Mouse (Mus musculus): Measurements from ENCODE around the gene Ttc39d. TPM values are rescaled to one million over a fixed set of nuclear protein-coding genes. Genes with fewer than 3 reads are reported as not detected.
"Not testable (repeated sequence)": the region's sequence is repeated elsewhere in the genome, so short reads cannot be mapped to it uniquely, and the experiment has no call there.

Gene Ttc39d
- polyA plus RNA-seq, 1 experiment from 2014 or later: 0.11 TPM

DNA sequence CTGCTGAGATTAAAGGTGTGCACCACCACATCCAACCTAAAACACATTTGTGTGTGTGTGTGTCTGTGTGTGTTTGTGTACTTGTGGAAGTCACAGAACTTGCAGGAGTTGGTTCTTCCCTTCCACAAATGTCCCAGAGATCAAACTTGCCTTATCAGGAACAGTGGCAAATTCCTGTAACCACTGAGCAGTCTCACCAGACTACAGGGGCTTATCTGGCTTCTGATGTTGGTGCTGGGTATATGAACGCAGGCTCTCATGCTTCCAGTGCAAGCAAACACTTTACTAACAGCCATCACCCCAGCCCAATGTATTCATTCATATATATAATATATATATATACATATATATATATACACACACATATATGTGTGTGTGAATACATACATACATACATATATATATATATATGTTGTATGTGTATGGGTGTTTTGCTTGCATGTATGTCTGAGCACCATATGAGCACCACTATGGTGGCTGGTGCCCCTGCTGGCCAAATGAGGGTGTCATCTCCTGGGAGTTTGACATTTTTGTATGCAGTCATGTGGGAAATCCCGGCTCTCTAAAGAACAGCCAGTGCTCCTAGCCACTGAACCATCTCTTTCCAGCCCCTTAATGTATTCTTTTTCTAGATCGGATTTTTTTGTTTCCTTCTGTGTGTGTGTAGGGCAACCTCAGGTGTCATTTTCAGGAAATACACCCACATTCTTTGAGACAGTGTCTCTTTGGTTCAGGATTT, 14.8 kb downstream of the Ttc39d start:
- Histone ChIP-seq H3K27ac (replicated peaks in 1 of 2; ENCODE audit: control insufficient read depth in 1 of 2, insufficient read depth in 1 of 2, low read depth in 2 of 2, low read length in 2 of 2) (no peak overlapping the region), H3K9me3 (ENCODE audit: control insufficient read depth, low read length) (no peaks in the 10 kb centered on the region), H3K4me3 (ENCODE audit: control insufficient read depth in 1 of 2, insufficient read depth in 1 of 2, low read depth in 1 of 2, low read length in 2 of 2) (no peak overlapping the region), H3K36me3 (ENCODE audit: control insufficient read depth, insufficient read depth, low read length) (no peaks in the 10 kb centered on the region), H3K4me2 (ENCODE audit: low read length) (no peak overlapping the region), H3K4me1 (ENCODE audit: control insufficient read depth in 2 of 2, insufficient read depth in 2 of 2, low read length in 2 of 2) (peaks cover 0 to 3% of the 10 kb centered on the region in 2 experiments; a peak in 1 of 4 replicates), H3K9ac (ENCODE audit: low read length) (no peak overlapping the region), H3K27me3 (ENCODE audit: control insufficient read depth, insufficient read depth, low read length) (no peaks in the 10 kb centered on the region)
- no peak for ATAC-seq (ENCODE audit: insufficient number of reproducible peaks, insufficient read depth, low FRiP score, low read depth)
- WGBS: 50% methylated on average over 3 of the region's 3 CpGs

DNA sequence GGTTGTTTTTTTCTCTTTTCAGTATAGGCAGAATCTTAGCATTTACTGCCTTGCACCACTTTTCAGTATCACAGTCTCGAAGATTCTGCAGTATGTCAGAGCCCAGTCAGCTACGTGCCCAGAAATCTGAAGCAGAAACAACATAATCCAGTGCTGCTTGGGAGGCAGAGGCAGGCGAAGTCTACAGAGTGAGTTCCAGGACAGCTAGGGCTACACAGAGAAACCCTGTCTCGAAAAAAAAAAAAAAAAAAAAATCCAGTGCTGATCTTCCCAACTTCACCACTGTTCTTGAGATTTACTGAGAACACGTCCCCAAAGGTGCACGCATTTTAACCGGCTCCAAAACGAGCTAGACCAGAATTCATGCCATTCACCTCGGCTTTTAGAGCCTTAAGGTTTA, 16.6 kb downstream of the Ttc39d start:
- Histone ChIP-seq H3K9ac (ENCODE audit: low read length) (peak overlapping the region; percentile 83), H3K4me2 (ENCODE audit: low read length) (peak overlapping the region; percentile 81), H3K27ac (replicated peaks in 1 of 2; ENCODE audit: control insufficient read depth in 1 of 2, insufficient read depth in 1 of 2, low read depth in 2 of 2, low read length in 2 of 2) (peak overlapping the region; percentile 36 to 87; a peak in 3 of 4 replicates), H3K9me3 (ENCODE audit: control insufficient read depth, low read length) (no peaks in the 10 kb centered on the region), H3K27me3 (ENCODE audit: control insufficient read depth, insufficient read depth, low read length) (no peaks in the 10 kb centered on the region), H3K36me3 (ENCODE audit: control insufficient read depth, insufficient read depth, low read length) (peaks cover 5% of the 10 kb centered on the region; the same call in 1 of the 2 replicates), H3K4me3 (ENCODE audit: control insufficient read depth in 1 of 2, insufficient read depth in 1 of 2, low read depth in 1 of 2, low read length in 2 of 2) (peak overlapping the region; percentile 57 to 71), H3K4me1 (ENCODE audit: control insufficient read depth in 2 of 2, insufficient read depth in 2 of 2, low read length in 2 of 2) (peaks cover 0 to 3% of the 10 kb centered on the region in 2 experiments; a peak in 1 of 4 replicates)
- no peak for ATAC-seq (ENCODE audit: insufficient number of reproducible peaks, insufficient read depth, low FRiP score, low read depth)
- WGBS: 5% methylated on average over 9 of the region's 9 CpGs

DNA sequence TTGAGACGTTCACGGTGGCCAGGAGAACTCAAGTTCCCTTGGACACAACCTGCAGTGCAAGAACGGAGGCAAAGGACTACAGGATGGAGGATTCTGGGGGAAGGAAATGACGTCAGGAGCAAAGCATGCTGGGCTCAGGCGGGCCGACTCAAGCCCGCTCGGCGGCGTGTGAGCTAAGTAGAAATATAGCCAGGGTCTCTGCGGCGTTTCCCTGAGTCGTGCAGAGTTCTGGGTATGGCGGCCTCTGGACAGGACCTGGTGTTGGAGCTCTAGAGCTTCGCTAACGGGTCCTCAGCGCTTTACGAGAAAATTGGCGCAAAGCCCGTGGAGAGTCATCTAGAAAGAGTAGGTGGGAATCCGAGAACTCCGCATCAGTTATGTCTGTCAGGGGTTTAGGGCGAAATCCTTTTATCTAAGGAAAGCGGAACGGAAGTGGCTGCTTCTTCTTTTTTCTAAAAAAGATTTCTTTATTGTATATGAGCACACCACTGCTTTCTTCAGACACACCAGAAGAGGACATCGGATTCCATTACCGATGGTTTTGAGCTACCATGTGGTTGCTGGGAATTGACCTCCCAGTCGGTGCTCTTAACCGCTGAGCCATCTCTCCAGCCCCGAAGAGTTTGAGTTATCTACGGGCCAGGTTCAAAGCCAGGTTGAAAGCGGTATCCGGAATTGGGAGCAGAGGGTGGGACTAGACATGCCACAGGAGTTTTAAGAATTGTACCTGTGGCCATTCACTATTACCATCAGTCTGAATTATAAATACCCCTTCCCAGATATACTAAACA, 17.3 kb downstream of the Ttc39d start, which contains the start of gene Gemin6:
Gemin6 (plus strand) TSS at position 116 of the 791 bp plus-strand sequence.
- H3K27ac ChIP-seq (replicated peaks in 1 of 2; ENCODE audit: control insufficient read depth in 1 of 2, insufficient read depth in 1 of 2, low read depth in 2 of 2, low read length in 2 of 2): peak within 1 kb of the TSS; percentile 87 to 90
- peaks cover 5% of the 10 kb centered on the region; the same call in 1 of the 2 replicates for H3K36me3 ChIP-seq (ENCODE audit: control insufficient read depth, insufficient read depth, low read length)
- H3K4me2 ChIP-seq (ENCODE audit: low read length): peak within 1 kb of the TSS; percentile 81
- no peaks in the 10 kb centered on the region for H3K9me3 ChIP-seq (ENCODE audit: control insufficient read depth, low read length)
- ATAC-seq (ENCODE audit: insufficient number of reproducible peaks, insufficient read depth, low FRiP score, low read depth): peak; percentile 93
- peaks cover 0 to 3% of the 10 kb centered on the region in 2 experiments; a peak in 1 of 4 replicates for H3K4me1 ChIP-seq (ENCODE audit: control insufficient read depth in 2 of 2, insufficient read depth in 2 of 2, low read length in 2 of 2)
- peak within 1 kb of the TSS; percentile 83 for H3K9ac ChIP-seq (ENCODE audit: low read length)
- no peaks in the 10 kb centered on the region for H3K27me3 ChIP-seq (ENCODE audit: control insufficient read depth, insufficient read depth, low read length)
- under 1% methylated on average over 33 of the region's 33 CpGs for WGBS
- peak within 1 kb of the TSS; percentile 57 to 71 for H3K4me3 ChIP-seq (ENCODE audit: control insufficient read depth in 1 of 2, insufficient read depth in 1 of 2, low read depth in 1 of 2, low read length in 2 of 2)

DNA sequence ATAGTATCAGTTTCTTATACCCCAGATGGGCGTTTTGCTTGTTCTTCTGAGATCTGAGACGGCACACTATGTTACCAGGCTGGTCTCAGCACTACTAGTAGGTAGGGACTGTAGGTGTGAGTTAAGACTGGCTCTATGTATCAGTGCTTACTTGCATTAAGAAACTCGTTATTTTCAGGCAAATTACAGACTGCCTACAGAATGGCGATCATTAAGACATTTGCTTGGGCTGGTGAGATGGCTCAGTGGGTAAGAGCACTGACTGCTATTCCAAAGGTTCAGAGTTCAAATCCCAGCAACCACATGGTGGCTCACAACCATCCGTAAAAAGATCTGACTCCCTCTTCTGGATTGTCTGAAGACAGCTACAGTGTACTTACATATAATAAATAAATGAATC, 17.9 kb downstream of the Ttc39d start:
- Histone ChIP-seq H3K4me2 (ENCODE audit: low read length) (peak overlapping the region; percentile 81), H3K9ac (ENCODE audit: low read length) (peak overlapping the region; percentile 83), H3K27ac (replicated peaks in 1 of 2; ENCODE audit: control insufficient read depth in 1 of 2, insufficient read depth in 1 of 2, low read depth in 2 of 2, low read length in 2 of 2) (0 out of 4 replicates have a peak overlapping the region, but pooled peaks of 1 of the 2 experiments have one; percentile 87), H3K4me3 (ENCODE audit: control insufficient read depth in 1 of 2, insufficient read depth in 1 of 2, low read depth in 1 of 2, low read length in 2 of 2) (peak overlapping the region in 1 of 2 experiments; percentile 57; a peak in 3 of 4 replicates)
- not testable (repeated sequence) for ATAC-seq (ENCODE audit: insufficient number of reproducible peaks, insufficient read depth, low FRiP score, low read depth); H3K4me1 ChIP-seq (ENCODE audit: control insufficient read depth in 2 of 2, insufficient read depth in 2 of 2, low read length in 2 of 2); H3K27me3 ChIP-seq (ENCODE audit: control insufficient read depth, insufficient read depth, low read length); H3K36me3 ChIP-seq (ENCODE audit: control insufficient read depth, insufficient read depth, low read length); H3K9me3 ChIP-seq (ENCODE audit: control insufficient read depth, low read length)
- WGBS: 43% methylated on average over 4 of the region's 5 CpGs

DNA sequence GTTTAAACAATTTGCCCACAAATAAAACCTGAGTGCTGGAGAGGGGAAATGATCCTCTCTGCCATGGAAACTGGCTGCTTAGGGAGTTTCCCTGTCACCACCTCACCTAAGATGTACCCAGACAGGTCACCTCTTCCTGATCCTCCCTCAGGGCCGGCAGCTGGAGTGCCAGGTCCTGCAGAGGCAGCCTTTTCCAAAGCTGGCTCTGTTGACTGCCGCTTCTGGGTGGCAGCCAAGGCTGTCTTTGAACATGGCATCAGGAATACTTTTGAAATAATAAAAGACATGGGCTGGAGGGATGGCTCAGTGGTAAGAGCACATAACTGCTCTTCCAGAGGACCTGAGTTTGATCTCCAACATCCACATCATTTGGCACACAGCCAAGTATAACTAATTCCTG, 22.1 kb downstream of the Ttc39d start:
- no peaks in the 10 kb centered on the region for H3K9me3 ChIP-seq (ENCODE audit: control insufficient read depth, low read length)
- H3K4me3 ChIP-seq (ENCODE audit: control insufficient read depth in 1 of 2, insufficient read depth in 1 of 2, low read depth in 1 of 2, low read length in 2 of 2): no peak overlapping the region
- no peak overlapping the region for H3K9ac ChIP-seq (ENCODE audit: low read length)
- H3K27ac ChIP-seq (replicated peaks in 1 of 2; ENCODE audit: control insufficient read depth in 1 of 2, insufficient read depth in 1 of 2, low read depth in 2 of 2, low read length in 2 of 2): no peak overlapping the region
- no peak for ATAC-seq (ENCODE audit: insufficient number of reproducible peaks, insufficient read depth, low FRiP score, low read depth)
- WGBS: 80% methylated on average over 2 of the region's 2 CpGs
- peaks cover 0 to 3% of the 10 kb centered on the region in 2 experiments; a peak in 1 of 4 replicates for H3K4me1 ChIP-seq (ENCODE audit: control insufficient read depth in 2 of 2, insufficient read depth in 2 of 2, low read length in 2 of 2)
- H3K4me2 ChIP-seq (ENCODE audit: low read length): no peak overlapping the region
- H3K27me3 ChIP-seq (ENCODE audit: control insufficient read depth, insufficient read depth, low read length): no peaks in the 10 kb centered on the region
- peaks cover 5% of the 10 kb centered on the region; the same call in 1 of the 2 replicates for H3K36me3 ChIP-seq (ENCODE audit: control insufficient read depth, insufficient read depth, low read length)

DNA sequence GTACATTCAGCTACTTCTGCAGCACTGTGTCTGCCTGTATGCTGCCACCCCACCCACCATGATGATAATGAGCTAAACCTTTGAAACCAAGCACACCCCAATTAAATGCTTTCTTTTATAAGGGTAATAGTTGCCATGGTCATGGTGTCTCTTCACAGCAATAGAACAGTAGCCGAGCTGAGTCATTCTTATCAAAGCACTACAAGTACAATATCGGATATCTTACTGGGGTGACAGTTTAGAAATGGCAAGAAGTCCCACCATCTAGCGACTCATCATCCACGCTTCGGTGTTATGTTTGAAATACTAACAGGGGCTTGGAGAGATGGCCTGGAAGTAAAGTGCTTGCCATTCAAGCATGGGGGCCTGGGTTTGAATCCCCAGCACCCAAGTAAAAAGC, 26.6 kb downstream of the Ttc39d start:
- Histone ChIP-seq H3K9me3 (ENCODE audit: control insufficient read depth, low read length) (no peaks in the 10 kb centered on the region), H3K27ac (replicated peaks in 1 of 2; ENCODE audit: control insufficient read depth in 1 of 2, insufficient read depth in 1 of 2, low read depth in 2 of 2, low read length in 2 of 2) (no peak overlapping the region), H3K4me2 (ENCODE audit: low read length) (no peak overlapping the region), H3K9ac (ENCODE audit: low read length) (no peak overlapping the region), H3K27me3 (ENCODE audit: control insufficient read depth, insufficient read depth, low read length) (no peaks in the 10 kb centered on the region), H3K36me3 (ENCODE audit: control insufficient read depth, insufficient read depth, low read length) (peaks cover 18% of the 10 kb centered on the region), H3K4me3 (ENCODE audit: control insufficient read depth in 1 of 2, insufficient read depth in 1 of 2, low read depth in 1 of 2, low read length in 2 of 2) (no peak overlapping the region), H3K4me1 (ENCODE audit: control insufficient read depth in 2 of 2, insufficient read depth in 2 of 2, low read length in 2 of 2) (no peaks in the 10 kb centered on the region)
- ATAC-seq (ENCODE audit: insufficient number of reproducible peaks, insufficient read depth, low FRiP score, low read depth): no peak
- WGBS: 89% methylated on average over 5 of the region's 5 CpGs

GRCm38 (mm10) chr17:80234376-80234775, 27.1 kb downstream of the Ttc39d start:
- Histone ChIP-seq H3K4me1 (ENCODE audit: control insufficient read depth in 2 of 2, insufficient read depth in 2 of 2, low read length in 2 of 2) (no peaks in the 10 kb centered on the region), H3K4me2 (ENCODE audit: low read length) (no peak overlapping the region), H3K27ac (replicated peaks in 1 of 2; ENCODE audit: control insufficient read depth in 1 of 2, insufficient read depth in 1 of 2, low read depth in 2 of 2, low read length in 2 of 2) (no peak overlapping the region), H3K36me3 (ENCODE audit: control insufficient read depth, insufficient read depth, low read length) (peaks cover 22% of the 10 kb centered on the region), H3K27me3 (ENCODE audit: control insufficient read depth, insufficient read depth, low read length) (no peaks in the 10 kb centered on the region), H3K9ac (ENCODE audit: low read length) (no peak overlapping the region), H3K9me3 (ENCODE audit: control insufficient read depth, low read length) (no peaks in the 10 kb centered on the region), H3K4me3 (ENCODE audit: control insufficient read depth in 1 of 2, insufficient read depth in 1 of 2, low read depth in 1 of 2, low read length in 2 of 2) (no peak overlapping the region)
- WGBS: 81% methylated on average over 7 of the region's 7 CpGs
- ATAC-seq (ENCODE audit: insufficient number of reproducible peaks, insufficient read depth, low FRiP score, low read depth): no peak
